Mouse (Mus musculus): ENCODE measurements around the gene Nagpa. TPM values are rescaled to one million over a fixed set of nuclear protein-coding genes. Genes with fewer than 3 reads are reported as not detected.

Gene Nagpa
- polyA plus RNA-seq, 1 experiment from 2014 or later = 14.7 TPM

- Histone ChIP-seq H3K4me2 (no peak overlapping the region), H3K4me3 (replicated peaks) (no peak overlapping the region), H3K9me3 (no peaks in the 10 kb centered on the region), H3K36me3 (peaks cover 23% of the 10 kb centered on the region; the same call in 1 of the 2 replicates), H3K4me1 (replicated peaks) (no peaks in the 10 kb centered on the region), H3K9ac (replicated peaks) (no peak overlapping the region), H3K27me3 (no peaks in the 10 kb centered on the region), H3K27ac (no peak overlapping the region)
- ATAC-seq (ENCODE audit: insufficient number of reproducible peaks, insufficient read depth, low FRiP score, low TSS enrichment, low read depth) = no peak
- WGBS = 30% methylated on average over 6 of the region's 6 CpGs
Observed at GRCm38 (mm10) chr16:5195080-5195479, 8.7 kb downstream of the Nagpa start.

GRCm38 (mm10) chr16:5186234-5186633 lies 17.6 kb downstream of the Nagpa start:
- Histone ChIP-seq H3K27me3 (no peaks in the 10 kb centered on the region), H3K4me2 (no peak overlapping the region), H3K36me3 (no peaks in the 10 kb centered on the region), H3K4me1 (replicated peaks) (no peaks in the 10 kb centered on the region), H3K9ac (replicated peaks) (no peak overlapping the region), H3K4me3 (replicated peaks) (no peak overlapping the region), H3K27ac (no peak overlapping the region), H3K9me3 (no peaks in the 10 kb centered on the region)
- 82% methylated on average over 7 of the region's 7 CpGs for WGBS
- ATAC-seq (ENCODE audit: insufficient number of reproducible peaks, insufficient read depth, low FRiP score, low TSS enrichment, low read depth) = no peak

- H3K27me3 ChIP-seq = no peaks in the 10 kb centered on the region
- H3K36me3 ChIP-seq = no peaks in the 10 kb centered on the region
- ATAC-seq (ENCODE audit: insufficient number of reproducible peaks, insufficient read depth, low FRiP score, low TSS enrichment, low read depth) = no peak
- no peaks in the 10 kb centered on the region for H3K4me1 ChIP-seq (replicated peaks)
- H3K27ac ChIP-seq = no peak overlapping the region
- H3K9ac ChIP-seq (replicated peaks) = no peak overlapping the region
- 75% methylated on average over 7 of the region's 7 CpGs for WGBS
- H3K4me2 ChIP-seq = no peak overlapping the region
- no peaks in the 10 kb centered on the region for H3K9me3 ChIP-seq
- H3K4me3 ChIP-seq (replicated peaks) = no peak overlapping the region
Observed at GRCm38 (mm10) chr16:5185691-5186090, 18.1 kb downstream of the Nagpa start.

GRCm38 (mm10) chr16:5184956-5185355 lies 18.9 kb downstream of the Nagpa start:
- Histone ChIP-seq H3K4me3 (replicated peaks) (no peak overlapping the region), H3K9me3 (no peaks in the 10 kb centered on the region), H3K4me2 (no peak overlapping the region), H3K9ac (replicated peaks) (no peak overlapping the region), H3K27ac (no peak overlapping the region), H3K36me3 (no peaks in the 10 kb centered on the region), H3K27me3 (no peaks in the 10 kb centered on the region), H3K4me1 (replicated peaks) (no peaks in the 10 kb centered on the region)
- ATAC-seq (ENCODE audit: insufficient number of reproducible peaks, insufficient read depth, low FRiP score, low TSS enrichment, low read depth) = no peak
- WGBS = 87% methylated on average over 5 of the region's 5 CpGs

- WGBS = 58% methylated on average over 8 of the region's 8 CpGs
Observed at GRCm38 (mm10) chr16:5184101-5184500, 19.7 kb downstream of the Nagpa start.

GRCm38 (mm10) chr16:5183310-5183975 lies 20.4 kb downstream of the Nagpa start:
- ATAC-seq (ENCODE audit: insufficient number of reproducible peaks, insufficient read depth, low FRiP score, low TSS enrichment, low read depth) = no peak
- Histone ChIP-seq H3K4me1 (replicated peaks) (no peaks in the 10 kb centered on the region), H3K4me3 (replicated peaks) (no peak overlapping the region), H3K27ac (no peak overlapping the region), H3K4me2 (no peak overlapping the region), H3K9ac (replicated peaks) (no peak overlapping the region), H3K36me3 (no peaks in the 10 kb centered on the region), H3K27me3 (no peaks in the 10 kb centered on the region), H3K9me3 (no peaks in the 10 kb centered on the region)
- WGBS = 82% methylated on average over 18 of the region's 18 CpGs

More at GRCm38 (mm10) chr16:5184101-5184500, 19.7 kb downstream of the Nagpa start:
- no peaks in the 10 kb centered on the region for H3K36me3 ChIP-seq
- H3K4me1 ChIP-seq (replicated peaks) = no peaks in the 10 kb centered on the region
- no peak overlapping the region for H3K4me3 ChIP-seq (replicated peaks)
- no peaks in the 10 kb centered on the region for H3K9me3 ChIP-seq
- no peak for ATAC-seq (ENCODE audit: insufficient number of reproducible peaks, insufficient read depth, low FRiP score, low TSS enrichment, low read depth)
- no peak overlapping the region for H3K9ac ChIP-seq (replicated peaks)
- H3K27me3 ChIP-seq = no peaks in the 10 kb centered on the region
- H3K4me2 ChIP-seq = no peak overlapping the region
- H3K27ac ChIP-seq = no peak overlapping the region

- Histone ChIP-seq H3K9ac (replicated peaks) (no peak overlapping the region), H3K36me3 (no peaks in the 10 kb centered on the region), H3K4me2 (no peak overlapping the region), H3K27ac (no peak overlapping the region), H3K4me1 (replicated peaks) (no peaks in the 10 kb centered on the region), H3K27me3 (no peaks in the 10 kb centered on the region), H3K9me3 (no peaks in the 10 kb centered on the region), H3K4me3 (replicated peaks) (no peak overlapping the region)
- no peak for ATAC-seq (ENCODE audit: insufficient number of reproducible peaks, insufficient read depth, low FRiP score, low TSS enrichment, low read depth)
- WGBS = 91% methylated on average over 6 of the region's 6 CpGs
Observed at GRCm38 (mm10) chr16:5172636-5173035, 31.2 kb downstream of the Nagpa start.

GRCm38 (mm10) chr16:5168829-5169228 lies 35.0 kb downstream of the Nagpa start:
- Histone ChIP-seq H3K4me1 (replicated peaks) (peaks cover 5% of the 10 kb centered on the region; the same call in 1 of the 2 replicates), H3K9me3 (no peaks in the 10 kb centered on the region), H3K4me3 (replicated peaks) (no peak overlapping the region), H3K4me2 (no peak overlapping the region), H3K9ac (replicated peaks) (no peak overlapping the region), H3K27ac (no peak overlapping the region), H3K27me3 (no peaks in the 10 kb centered on the region), H3K36me3 (no peaks in the 10 kb centered on the region)
- ATAC-seq (ENCODE audit: insufficient number of reproducible peaks, insufficient read depth, low FRiP score, low TSS enrichment, low read depth) = no peak
- 80% methylated on average over 5 of the region's 5 CpGs for WGBS

GRCm38 (mm10) chr16:5168038-5168437 lies 35.8 kb downstream of the Nagpa start:
- 89% methylated on average over 2 of the region's 2 CpGs for WGBS

GRCm38 (mm10) chr16:5164327-5164726 lies 39.5 kb downstream of the Nagpa start:
- no peak overlapping the region for H3K4me2 ChIP-seq
- peaks cover 5% of the 10 kb centered on the region; the same call in 1 of the 2 replicates for H3K27me3 ChIP-seq
- 89% methylated on average over 6 of the region's 6 CpGs for WGBS
- no peak for ATAC-seq (ENCODE audit: insufficient number of reproducible peaks, insufficient read depth, low FRiP score, low TSS enrichment, low read depth)
- H3K9ac ChIP-seq (replicated peaks) = no peak overlapping the region
- no peaks in the 10 kb centered on the region for H3K36me3 ChIP-seq
- H3K9me3 ChIP-seq = no peaks in the 10 kb centered on the region
- no peak overlapping the region for H3K27ac ChIP-seq
- peaks cover 5% of the 10 kb centered on the region; the same call in 1 of the 2 replicates for H3K4me1 ChIP-seq (replicated peaks)
- no peak overlapping the region for H3K4me3 ChIP-seq (replicated peaks)

More at GRCm38 (mm10) chr16:5168038-5168437, 35.8 kb downstream of the Nagpa start:
- H3K4me3 ChIP-seq (replicated peaks) = no peak overlapping the region
- no peak for ATAC-seq (ENCODE audit: insufficient number of reproducible peaks, insufficient read depth, low FRiP score, low TSS enrichment, low read depth)
- no peaks in the 10 kb centered on the region for H3K27me3 ChIP-seq
- H3K4me2 ChIP-seq = no peak overlapping the region
- H3K9me3 ChIP-seq = no peaks in the 10 kb centered on the region
- H3K27ac ChIP-seq = no peak overlapping the region
- H3K4me1 ChIP-seq (replicated peaks) = peaks cover 5% of the 10 kb centered on the region; the same call in 1 of the 2 replicates
- no peaks in the 10 kb centered on the region for H3K36me3 ChIP-seq
- no peak overlapping the region for H3K9ac ChIP-seq (replicated peaks)

- Histone ChIP-seq H3K9me3 (no peaks in the 10 kb centered on the region), H3K4me2 (no peak overlapping the region), H3K4me3 (replicated peaks) (no peak overlapping the region), H3K27ac (no peak overlapping the region), H3K27me3 (peaks cover 9% of the 10 kb centered on the region), H3K9ac (replicated peaks) (no peak overlapping the region), H3K4me1 (replicated peaks) (peaks cover 10% of the 10 kb centered on the region), H3K36me3 (no peaks in the 10 kb centered on the region)
- ATAC-seq (ENCODE audit: insufficient number of reproducible peaks, insufficient read depth, low FRiP score, low TSS enrichment, low read depth) = no peak
- WGBS = 86% methylated on average over 8 of the region's 8 CpGs
Observed at GRCm38 (mm10) chr16:5159248-5159647, 44.6 kb downstream of the Nagpa start.

GRCm38 (mm10) chr16:5157113-5157512 lies 46.7 kb downstream of the Nagpa start:
- 69% methylated on average over 3 of the region's 3 CpGs for WGBS
- H3K27me3 ChIP-seq = peaks cover 9% of the 10 kb centered on the region
- no peak overlapping the region for H3K4me3 ChIP-seq (replicated peaks)
- ATAC-seq (ENCODE audit: insufficient number of reproducible peaks, insufficient read depth, low FRiP score, low TSS enrichment, low read depth) = no peak
- H3K9ac ChIP-seq (replicated peaks) = no peak overlapping the region; the same call in 1 of the 2 replicates
- no peak overlapping the region for H3K27ac ChIP-seq
- H3K9me3 ChIP-seq = no peaks in the 10 kb centered on the region
- H3K4me1 ChIP-seq (replicated peaks) = peaks cover 11% of the 10 kb centered on the region
- H3K4me2 ChIP-seq = no peak overlapping the region
- no peaks in the 10 kb centered on the region for H3K36me3 ChIP-seq

All from limb, embryonic 12.5 days (tissue).